10 mouse cellular contexts compared by ENCODE assay signal in the genomic region with DNA sequence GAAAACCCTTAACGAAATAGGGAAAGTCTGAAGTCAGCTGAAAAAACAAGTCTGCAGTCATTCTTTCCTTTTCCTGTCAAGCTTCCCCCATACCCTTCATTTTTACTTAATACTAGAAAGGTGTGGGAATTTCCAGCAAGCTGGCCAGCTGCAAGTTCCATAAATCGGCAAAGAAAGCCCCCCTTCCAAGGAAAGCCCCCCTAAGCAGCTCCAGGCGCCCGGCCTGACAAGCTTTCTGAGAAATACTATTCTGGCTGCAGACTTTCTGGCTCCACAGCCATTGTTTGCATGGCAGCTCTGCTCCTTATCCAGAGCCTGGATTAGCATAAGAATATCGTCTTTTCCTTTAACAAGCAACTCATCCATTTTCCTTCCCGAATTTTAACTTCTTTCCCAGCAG. TPM values are rescaled to one million over a fixed set of nuclear protein-coding genes. Genes with fewer than 3 reads are reported as not detected.
DNase-seq lines count a peak whose midpoint lies in the region; ATAC-seq lines count a peak whose summit lies in the region.
"Had no signal": no experiment of that assay in that cellular context is flagged by ENCODE, and none has a peak within 500 bp of the region (broad histone marks: within the 10 kb centered on the region; RNA-seq: fewer than 3 reads in every experiment).

No protein-coding gene starts in this region.

- H3K4me3 ChIP-seq in kidney, embryonic 15.5 days (replicated peaks), result no peak overlapping the region
- no peak overlapping the region for H3K4me3 ChIP-seq in kidney, embryonic 14.5 days (ENCODE audit: low read length)
- no peak overlapping the region for H3K4me3 ChIP-seq in embryonic facial prominence, embryonic 12.5 days
- no peak overlapping the region for H3K4me3 ChIP-seq in hindbrain, embryonic 16.5 days (ENCODE audit: low read length)
- H3K4me3 ChIP-seq in neural tube, embryonic 13.5 days, result no peak overlapping the region

- peaks cover 8% of the 10 kb centered on the region for H3K36me3 ChIP-seq in kidney, embryonic 15.5 days
- H3K36me3 ChIP-seq in kidney, embryonic 14.5 days (ENCODE audit: control insufficient read depth, insufficient read depth, low read length), result peaks cover 10% of the 10 kb centered on the region; the same call in 1 of the 2 replicates
- H3K36me3 ChIP-seq in embryonic facial prominence, embryonic 12.5 days, result no peaks in the 10 kb centered on the region
- H3K36me3 ChIP-seq in hindbrain, embryonic 16.5 days (ENCODE audit: control insufficient read depth, insufficient read depth, low read length), result no peaks in the 10 kb centered on the region
- no peaks in the 10 kb centered on the region for H3K36me3 ChIP-seq in neural tube, embryonic 13.5 days
- H3K36me3 ChIP-seq: G1E had no signal

- no peak overlapping the region for H3K9ac ChIP-seq in kidney, embryonic 15.5 days
- no peak overlapping the region for H3K9ac ChIP-seq in kidney, embryonic 14.5 days (ENCODE audit: low read depth, low read length)
- no peak overlapping the region for H3K9ac ChIP-seq in embryonic facial prominence, embryonic 12.5 days
- no peak overlapping the region for H3K9ac ChIP-seq in hindbrain, embryonic 16.5 days (ENCODE audit: low read depth, low read length)
- no peak overlapping the region for H3K9ac ChIP-seq in neural tube, embryonic 13.5 days

- H3K27me3 ChIP-seq in kidney, embryonic 15.5 days, result no peaks in the 10 kb centered on the region
- H3K27me3 ChIP-seq in kidney, embryonic 14.5 days (ENCODE audit: control insufficient read depth, insufficient read depth, low read length), result no peaks in the 10 kb centered on the region
- no peaks in the 10 kb centered on the region for H3K27me3 ChIP-seq in embryonic facial prominence, embryonic 12.5 days
- H3K27me3 ChIP-seq in hindbrain, embryonic 16.5 days (replicated peaks; ENCODE audit: control insufficient read depth, insufficient read depth, low read length), result no peaks in the 10 kb centered on the region
- no peaks in the 10 kb centered on the region for H3K27me3 ChIP-seq in neural tube, embryonic 13.5 days

- peaks cover 23% of the 10 kb centered on the region for H3K4me1 ChIP-seq in kidney, embryonic 15.5 days
- H3K4me1 ChIP-seq in kidney, embryonic 14.5 days (ENCODE audit: control insufficient read depth, insufficient read depth, low read length), result peaks cover 17% of the 10 kb centered on the region
- peaks cover 21% of the 10 kb centered on the region; the same call in 1 of the 2 replicates for H3K4me1 ChIP-seq in embryonic facial prominence, embryonic 12.5 days
- peaks cover 3% of the 10 kb centered on the region; the same call in 1 of the 2 replicates for H3K4me1 ChIP-seq in hindbrain, embryonic 16.5 days (ENCODE audit: control insufficient read depth, insufficient read depth, low read depth, low read length)
- H3K4me1 ChIP-seq in neural tube, embryonic 13.5 days (replicated peaks), result peaks cover 17% of the 10 kb centered on the region

- no peak overlapping the region for H3K4me2 ChIP-seq in kidney, embryonic 15.5 days
- no peak overlapping the region for H3K4me2 ChIP-seq in kidney, embryonic 14.5 days (replicated peaks; ENCODE audit: low read depth, low read length)
- H3K4me2 ChIP-seq in embryonic facial prominence, embryonic 12.5 days (replicated peaks), result no peak overlapping the region
- H3K4me2 ChIP-seq in hindbrain, embryonic 16.5 days (ENCODE audit: low read length), result 0 out of 2 replicates have a peak overlapping the region, but pooled peaks have one; percentile 4
- H3K4me2 ChIP-seq in neural tube, embryonic 13.5 days, result no peak overlapping the region

- DNase-seq in layer of hippocampus, adult 18-20 months (ENCODE audit: low spot score in 2 of 2), result no peak
- no peak for DNase-seq in gastrocnemius, adult 18-20 months (ENCODE audit: low spot score)
- DNase-seq in natural killer cell, adult 2 months (ENCODE audit: low spot score in 2 of 2), result no peak
- DNase-seq: spleen, adult 18-20 months had no signal

- H3K9me3 ChIP-seq in kidney, embryonic 15.5 days (replicated peaks), result no peaks in the 10 kb centered on the region
- no peaks in the 10 kb centered on the region for H3K9me3 ChIP-seq in kidney, embryonic 14.5 days (ENCODE audit: control insufficient read depth, low read length)
- H3K9me3 ChIP-seq in embryonic facial prominence, embryonic 12.5 days, result no peaks in the 10 kb centered on the region
- H3K9me3 ChIP-seq in hindbrain, embryonic 16.5 days (ENCODE audit: control insufficient read depth, low read length), result no peaks in the 10 kb centered on the region
- H3K9me3 ChIP-seq in neural tube, embryonic 13.5 days, result no peaks in the 10 kb centered on the region
- H3K9me3 ChIP-seq: G1E had no signal

- peak overlapping the region; percentile 57 for H3K27ac ChIP-seq in kidney, embryonic 15.5 days
- no peak overlapping the region for H3K27ac ChIP-seq in kidney, embryonic 14.5 days (ENCODE audit: low read depth, low read length)
- peak overlapping the region; percentile 32; the same call in 1 of the 2 replicates for H3K27ac ChIP-seq in embryonic facial prominence, embryonic 12.5 days
- peak overlapping the region; percentile 72 for H3K27ac ChIP-seq in hindbrain, embryonic 16.5 days (ENCODE audit: low read depth, low read length)
- H3K27ac ChIP-seq in neural tube, embryonic 13.5 days (replicated peaks), result peak overlapping the region; percentile 78

- WGBS in kidney, embryonic 15.5 days, result 32% methylated on average over 6 of the region's 6 CpGs
- WGBS in kidney, embryonic 14.5 days, result 27% methylated on average over 6 of the region's 6 CpGs
- WGBS in embryonic facial prominence, embryonic 12.5 days, result 18% methylated on average over 6 of the region's 6 CpGs
- WGBS in hindbrain, embryonic 16.5 days, result 3% methylated on average over 6 of the region's 6 CpGs
- WGBS in neural tube, embryonic 13.5 days, result 9% methylated on average over 6 of the region's 6 CpGs

- no peak for ATAC-seq in kidney, embryonic 15.5 days (replicated peaks; ENCODE audit: low FRiP score)
- no peak for ATAC-seq in kidney, embryonic 14.5 days (ENCODE audit: low FRiP score, low TSS enrichment)
- ATAC-seq in embryonic facial prominence, embryonic 12.5 days (ENCODE audit: insufficient number of reproducible peaks, insufficient read depth, low FRiP score, low TSS enrichment), result no peak
- peak; percentile 66 for ATAC-seq in hindbrain, embryonic 16.5 days
- ATAC-seq in neural tube, embryonic 13.5 days (ENCODE audit: low read depth), result no peak

RNA-seq across cellular contexts. Expression of a gene that starts 49.5 kb away (rescaled TPM):
- polyA plus RNA-seq in kidney, embryonic 15.5 days (2015; fragmentation: Nextera tagmentation; extraction: Ambion mirVana), result 47.3 and 47.7 TPM in 2 replicates
- 41.7 and 65.8 TPM in 2 replicates for polyA plus RNA-seq in kidney, embryonic 14.5 days (2014; fragmentation: Nextera tagmentation; extraction: Ambion mirVana)
- 71.4 TPM in 2 replicates for polyA plus RNA-seq in embryonic facial prominence, embryonic 12.5 days (2016; fragmentation: Nextera tagmentation; extraction: Ambion mirVana)
- 11.1 and 19.0 TPM in 2 replicates for polyA plus RNA-seq in hindbrain, embryonic 16.5 days (2015; fragmentation: Nextera tagmentation; extraction: Ambion mirVana)
- polyA plus RNA-seq in neural tube, embryonic 13.5 days (2015; fragmentation: Nextera tagmentation; extraction: Ambion mirVana), result 22.6 and 26.4 TPM in 2 replicates
- total RNA-seq in layer of hippocampus, adult 18-20 months (2021), result 10 to 100 TPM; 35.9 to 38.5 TPM
- 10 to 100 TPM; 46.3 to 47.4 TPM for total RNA-seq in gastrocnemius, adult 18-20 months (2021)
- polyA plus RNA-seq: G1E had no signal
